Mouse (Mus musculus): Measurements from ENCODE around the gene Ceacam18.

DNA sequence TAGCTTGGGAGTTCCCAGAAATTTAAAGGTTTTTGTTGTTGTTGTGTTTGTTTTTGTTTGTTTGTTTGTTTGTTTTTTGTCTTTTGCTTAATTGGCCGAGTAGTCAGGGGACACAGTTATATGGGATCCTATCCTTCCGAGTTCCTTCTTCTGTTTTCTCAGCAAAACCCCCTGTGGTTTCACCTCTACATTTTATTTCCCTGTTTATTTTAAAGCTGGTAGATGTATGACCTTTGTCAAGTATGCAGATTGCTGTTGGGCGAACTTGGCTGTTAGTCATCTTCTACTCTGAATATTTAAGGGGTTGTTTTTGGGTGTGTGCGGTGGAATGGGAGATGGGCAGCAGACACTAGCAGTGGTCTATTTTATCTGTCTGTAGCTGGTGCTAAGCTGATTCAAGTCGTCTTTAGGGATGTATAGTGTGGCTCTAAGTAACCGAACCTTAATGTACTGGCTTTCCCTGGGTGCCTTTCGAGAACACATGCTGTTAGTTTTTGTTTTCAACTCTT, 26.1 kb upstream of the Ceacam18 start:
- TF ChIP-seq SIN3A (IDR thresholded peaks at IDR 0.05; ENCODE audit: low read length) (no peak), POLR2A (IDR thresholded peaks at IDR 0.05; ENCODE audit: low read depth, low read length) (no peak)
